Mouse (Mus musculus) gastrocnemius, postnatal 4 days (tissue): Measurements from ENCODE around the gene Ppef1. TPM values are rescaled to one million over a fixed set of nuclear protein-coding genes. Genes with fewer than 3 reads are reported as not detected.
"Not testable (repeated sequence)": the region's sequence is repeated elsewhere in the genome, so short reads cannot be mapped to it uniquely, and the experiment has no call there.

Source experiments
- DNase-seq, 2 experiments: peaks; one replicate each; pipeline ENCODE4 v3.0.0; 2021 to 2022; ENCODE audit warnings: low spot score in 2 of 2, mixed read lengths in 2 of 2
- long read RNA-seq, 2 experiments: library from polyadenylated mRNA; stranded (forward); transcript quantifications; one replicate each; pipeline ENCODE4 v2.0.0; 2021
- total RNA-seq, 2 experiments: library from RNA; stranded (reverse); gene quantifications; 2 replicates each; pipeline ENCODE4 v1.2.3; 2021

The Ppef1 gene
- total RNA-seq = not detected
- long read RNA-seq, experiment 1 = 0 reads
- long read RNA-seq, experiment 2, partial matches to known transcripts = 0 of 1 reads
- long read RNA-seq, experiment 2, other reads (novel, unspliced or antisense) = 1 of 1 reads

DNA sequence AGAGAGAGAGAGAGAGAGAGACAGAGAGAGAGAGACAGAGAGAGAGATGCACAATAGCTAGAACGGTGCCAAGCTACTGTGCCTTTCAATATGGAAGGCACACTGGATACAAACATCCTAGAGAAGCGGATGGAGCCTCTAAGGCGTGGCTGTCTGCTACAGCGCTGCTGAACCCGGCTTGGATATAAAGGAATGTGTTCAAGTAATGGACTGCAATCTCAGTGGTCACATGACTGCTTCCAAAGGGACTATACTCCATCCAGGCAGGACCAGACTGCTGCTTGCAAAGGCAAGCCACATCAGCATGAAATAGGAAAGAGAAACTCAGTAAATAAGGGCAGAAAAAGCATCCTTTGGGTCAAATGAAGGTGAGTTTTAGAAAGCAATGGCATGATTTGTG is at the start of gene Ppef1:
Gene Ppef1, minus strand, starts transcription at position 116 of the 400 bp plus-strand sequence.
- no peak for DNase-seq

DNA sequence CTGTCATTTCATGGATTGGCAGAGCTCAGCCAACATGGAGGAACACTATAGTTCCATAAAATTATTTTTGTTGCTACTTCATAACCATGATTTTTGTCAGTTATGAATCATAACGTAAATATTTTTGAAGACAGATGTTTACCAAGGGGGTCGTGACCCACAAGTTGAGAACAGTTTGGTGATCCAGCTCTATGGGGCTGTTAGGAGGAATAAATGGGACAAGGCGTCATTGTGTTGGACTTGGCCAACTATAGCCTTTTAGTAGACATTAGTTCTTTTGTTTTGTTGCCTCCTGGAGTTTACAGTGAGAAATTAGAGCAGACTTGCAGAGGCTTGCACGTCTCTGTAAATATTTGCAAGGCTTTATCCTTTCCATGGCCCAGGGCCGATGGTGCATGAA is 46.7 kb upstream of the Ppef1 start:
- DNase-seq = no peak

DNA sequence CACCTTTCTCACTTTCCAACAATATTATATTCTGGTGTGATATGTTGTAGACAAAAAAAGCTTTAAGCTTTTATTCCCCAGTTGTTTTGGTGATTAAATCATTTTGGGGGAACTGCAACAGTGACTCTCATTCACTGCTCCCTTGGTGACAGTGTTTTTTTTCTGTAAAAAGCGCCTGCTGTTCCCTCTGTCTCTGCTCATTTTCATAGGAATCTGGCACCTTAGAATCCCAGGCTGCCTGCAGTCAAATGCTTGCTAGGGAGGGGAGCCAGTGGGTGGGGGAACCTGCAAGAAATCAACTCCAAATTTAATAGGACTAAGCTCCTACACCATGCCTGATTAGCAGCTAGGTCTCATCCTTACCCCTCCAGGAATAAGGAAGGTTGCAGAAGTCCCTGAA is 37.5 kb upstream of the Ppef1 start:
- DNase-seq = no peak

DNA sequence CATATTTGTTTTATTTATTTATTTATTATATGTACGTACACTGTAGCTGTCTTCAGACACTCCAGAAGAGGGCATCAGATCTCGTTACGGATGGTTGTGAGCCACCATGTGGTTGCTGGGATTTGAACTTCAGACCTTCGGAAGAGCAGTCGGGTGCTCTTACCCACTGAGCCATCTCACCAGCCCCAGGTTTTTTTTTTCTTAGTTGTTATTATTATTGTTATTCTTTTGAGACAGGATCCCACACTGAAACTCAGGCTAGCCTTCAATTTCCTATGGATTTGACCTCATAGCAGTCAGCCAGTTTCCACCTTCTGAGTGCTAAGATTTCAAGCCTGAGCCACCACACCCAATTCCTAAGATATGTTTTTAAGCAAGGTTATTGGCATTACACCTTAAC is 34.1 kb upstream of the Ppef1 start:
- DNase-seq = not testable (repeated sequence)

DNA sequence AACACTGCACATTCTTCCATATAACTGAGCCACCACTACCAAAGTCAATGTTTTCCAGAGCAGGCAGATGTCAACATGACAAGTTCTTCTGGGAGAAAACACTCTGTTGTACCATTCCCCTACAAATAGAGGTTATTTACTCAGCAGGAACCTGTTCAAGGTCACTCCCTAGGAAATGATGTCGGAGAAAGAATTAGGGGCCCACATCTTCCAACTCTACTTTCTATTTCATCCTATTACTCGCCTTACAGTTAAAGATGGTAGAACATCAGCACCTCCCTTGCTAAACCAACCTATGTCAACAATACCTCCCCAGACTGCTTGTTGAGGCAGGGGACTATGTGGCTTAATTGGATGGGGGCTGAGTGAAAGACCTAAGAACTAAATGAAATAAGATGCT is 32.1 kb upstream of the Ppef1 start, which contains the start of gene Rs1:
Gene Rs1, plus strand, starts transcription at position 301 of the 400 bp plus-strand sequence.
- no peak for DNase-seq

DNA sequence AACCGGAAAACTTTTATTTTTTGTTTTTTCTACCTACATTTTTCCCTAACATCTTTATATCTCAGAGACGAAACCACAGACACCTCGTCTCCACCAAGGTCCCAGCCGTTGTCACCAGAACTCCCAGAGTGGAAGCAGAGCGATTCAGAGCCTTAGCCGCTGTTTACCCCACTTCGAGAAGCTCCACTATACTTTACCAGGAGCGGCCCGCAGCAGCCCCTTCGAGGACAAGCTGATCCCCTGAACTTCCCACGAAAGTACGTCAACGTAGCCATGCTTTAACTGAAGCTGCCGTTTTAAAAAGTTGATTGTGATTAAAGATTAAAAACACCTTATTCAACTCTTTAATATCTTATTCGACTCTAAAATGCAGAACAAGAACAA is 30.7 kb upstream of the Ppef1 start:
- no peak for DNase-seq

DNA sequence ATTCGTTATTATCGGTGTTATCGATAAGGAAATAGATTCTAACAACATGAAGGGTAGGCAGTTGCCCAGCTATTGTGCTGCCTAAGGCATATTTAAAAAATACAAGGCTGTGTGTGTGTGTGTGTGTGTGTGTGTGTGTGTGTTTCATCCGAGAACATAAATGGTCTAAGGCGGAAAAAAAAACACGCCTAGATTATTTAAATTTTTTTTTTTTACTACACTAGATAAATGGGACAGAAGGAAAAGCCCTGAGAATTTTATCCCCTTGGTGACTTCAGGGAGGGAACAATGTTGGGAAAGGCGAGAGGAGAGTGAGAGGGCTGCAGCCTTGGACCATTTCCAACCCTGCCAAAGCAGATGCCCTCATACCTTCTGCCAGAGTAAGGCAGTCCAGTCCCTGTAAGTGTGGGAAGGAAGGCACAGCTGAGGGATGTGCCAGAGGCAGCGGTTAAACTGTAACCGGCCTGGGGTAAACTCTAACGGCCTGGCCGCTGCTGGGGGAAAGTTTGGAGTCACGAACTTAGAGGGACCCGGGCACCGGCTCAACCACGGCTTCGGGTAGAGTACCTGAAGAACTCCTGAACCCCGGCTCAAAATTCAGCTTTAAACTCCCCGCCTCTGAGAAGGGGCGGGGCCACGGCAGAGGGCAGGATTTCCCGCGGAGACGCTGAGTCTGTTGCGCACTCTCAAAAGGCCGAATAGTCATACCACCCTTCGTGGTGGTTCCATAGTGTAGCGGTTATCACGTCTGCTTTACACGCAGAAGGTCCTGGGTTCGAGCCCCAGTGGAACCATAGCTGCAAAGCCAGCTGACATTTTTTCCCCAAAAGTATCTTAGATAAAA is 30.0 kb upstream of the Ppef1 start:
- peak; percentile 84 to 87 for DNase-seq

DNA sequence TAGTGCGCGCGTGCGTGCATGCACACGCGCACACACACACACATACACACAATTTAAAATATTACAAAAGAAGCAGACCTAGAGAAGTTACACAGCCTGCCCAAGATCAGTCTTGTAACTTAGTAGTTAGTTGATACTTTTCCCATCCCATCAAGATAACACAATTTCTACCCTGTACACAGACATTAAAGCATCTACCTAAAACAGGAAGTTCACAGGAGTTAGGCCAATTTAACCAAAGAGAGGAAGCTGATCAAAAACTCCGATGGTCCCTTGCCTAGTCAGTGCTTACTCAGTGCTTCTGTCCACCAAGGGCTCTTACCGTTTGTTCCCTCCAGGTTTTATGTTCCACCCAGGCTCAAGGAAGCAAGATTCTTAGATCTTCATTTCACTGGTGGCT is 15.2 kb upstream of the Ppef1 start:
- DNase-seq = no peak

DNA sequence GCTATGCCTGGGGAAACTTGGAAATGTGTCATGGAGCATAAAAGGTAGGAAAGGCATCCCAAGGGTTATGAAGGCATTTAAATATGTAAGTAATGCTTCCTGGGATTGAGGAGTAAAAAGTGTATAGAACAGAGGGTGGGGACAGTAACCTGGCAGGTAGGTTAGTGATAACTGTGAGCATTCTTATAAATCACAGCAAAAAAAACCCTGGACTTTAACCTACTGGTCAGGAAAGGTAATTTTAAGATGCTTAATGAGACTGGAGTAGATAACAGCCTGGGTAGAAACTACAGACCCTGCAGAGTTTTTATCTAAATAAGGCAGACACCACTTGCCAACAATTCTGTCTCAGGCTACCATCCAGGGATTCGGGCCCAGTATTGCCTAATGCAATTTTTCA is 13.1 kb upstream of the Ppef1 start:
- no peak for DNase-seq

DNA sequence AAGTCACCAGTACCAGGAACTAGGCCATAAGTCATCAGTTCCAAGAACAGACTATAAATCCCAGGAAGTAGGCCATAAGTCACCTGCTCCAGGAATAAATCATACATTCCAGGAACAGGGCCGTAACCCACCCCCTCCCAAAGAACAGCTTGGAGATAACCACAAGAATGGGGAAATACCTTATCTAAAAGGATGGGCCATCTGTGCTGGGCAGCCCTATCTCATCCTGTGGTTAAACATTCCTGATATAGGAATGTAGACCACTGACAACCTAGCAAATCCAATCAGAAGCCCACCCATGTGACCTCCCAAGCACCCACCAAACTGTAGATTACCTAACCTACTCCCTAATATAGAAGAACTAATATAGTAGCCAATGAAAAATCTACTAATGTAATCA is 9.8 kb upstream of the Ppef1 start:
- no peak for DNase-seq

DNA sequence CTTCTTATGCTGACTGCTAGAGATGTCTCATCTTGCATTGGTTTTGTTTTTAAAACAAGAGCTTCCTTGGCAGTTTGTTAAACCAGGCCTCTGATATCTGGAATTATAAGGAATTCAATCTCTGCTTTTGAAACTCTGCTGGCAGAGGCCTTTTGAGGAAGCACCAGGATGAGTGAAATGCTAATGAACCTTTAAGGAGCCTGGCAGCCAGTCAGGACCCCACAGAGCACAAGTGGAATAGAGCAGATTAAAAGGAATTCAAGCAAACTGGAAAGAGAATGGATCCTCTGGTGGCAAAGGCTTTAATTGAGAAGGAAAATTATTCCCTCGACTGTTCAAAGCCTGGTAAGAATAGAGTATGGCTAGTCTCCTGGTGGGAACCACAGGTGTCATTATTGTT is 36.4 kb downstream of the Ppef1 start:
- no peak for DNase-seq

DNA sequence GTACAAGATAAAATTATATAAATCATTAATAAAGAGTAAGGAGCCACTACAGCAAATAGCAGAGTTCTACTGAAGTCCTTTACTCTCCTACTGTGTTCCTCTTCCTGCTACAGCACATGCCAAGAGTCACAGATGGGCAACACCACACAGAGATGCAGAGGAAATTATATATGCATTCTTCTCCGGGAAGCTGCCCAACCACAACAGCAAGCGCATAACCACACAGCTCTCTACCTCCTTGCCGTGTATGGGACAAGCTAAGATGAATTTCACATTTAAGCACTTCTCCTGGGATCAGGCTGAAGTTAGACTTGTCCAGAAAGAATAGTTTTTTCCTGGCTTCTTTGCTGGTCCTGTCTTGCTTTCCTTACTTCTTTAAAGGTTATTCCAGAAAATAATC is 44.0 kb downstream of the Ppef1 start:
- no peak for DNase-seq

DNA sequence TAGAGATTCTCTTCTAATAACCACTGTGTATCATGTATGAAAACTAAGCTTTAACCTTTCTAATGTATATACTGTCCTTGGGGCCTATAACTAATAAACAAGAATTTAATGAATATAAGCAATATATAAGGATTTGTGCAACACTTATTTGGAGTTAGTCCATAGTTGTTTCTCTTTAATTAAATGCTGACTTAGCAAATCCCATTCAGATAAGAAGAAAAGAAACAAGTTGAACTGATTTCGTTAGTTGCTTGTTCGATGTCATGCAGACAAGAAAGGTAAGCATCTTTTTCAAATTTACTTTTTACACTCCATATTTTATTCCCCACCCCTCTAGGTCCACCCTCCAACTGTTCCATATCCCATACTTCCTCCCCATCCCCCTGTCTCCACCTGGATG is 45.5 kb downstream of the Ppef1 start:
- no peak for DNase-seq

DNA sequence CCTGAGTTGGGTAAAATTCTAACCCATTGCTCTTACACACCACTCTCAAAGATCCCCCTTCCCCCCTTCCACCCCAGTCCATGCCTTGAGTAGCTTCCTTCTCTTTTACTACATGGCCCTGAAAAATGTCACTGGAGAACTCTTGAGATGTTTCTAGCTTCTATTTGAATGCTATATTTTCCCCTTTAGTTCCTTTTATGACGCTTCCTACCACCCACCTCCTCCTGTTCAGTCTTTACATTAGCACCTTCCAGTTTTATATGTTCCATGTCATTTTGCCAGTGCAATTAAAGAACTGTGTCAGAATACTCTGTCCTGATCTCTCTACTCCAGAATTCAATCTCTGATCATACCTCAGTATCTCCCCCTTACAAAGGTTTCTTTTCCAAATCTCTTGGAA is 65.6 kb downstream of the Ppef1 start:
- DNase-seq = no peak

DNA sequence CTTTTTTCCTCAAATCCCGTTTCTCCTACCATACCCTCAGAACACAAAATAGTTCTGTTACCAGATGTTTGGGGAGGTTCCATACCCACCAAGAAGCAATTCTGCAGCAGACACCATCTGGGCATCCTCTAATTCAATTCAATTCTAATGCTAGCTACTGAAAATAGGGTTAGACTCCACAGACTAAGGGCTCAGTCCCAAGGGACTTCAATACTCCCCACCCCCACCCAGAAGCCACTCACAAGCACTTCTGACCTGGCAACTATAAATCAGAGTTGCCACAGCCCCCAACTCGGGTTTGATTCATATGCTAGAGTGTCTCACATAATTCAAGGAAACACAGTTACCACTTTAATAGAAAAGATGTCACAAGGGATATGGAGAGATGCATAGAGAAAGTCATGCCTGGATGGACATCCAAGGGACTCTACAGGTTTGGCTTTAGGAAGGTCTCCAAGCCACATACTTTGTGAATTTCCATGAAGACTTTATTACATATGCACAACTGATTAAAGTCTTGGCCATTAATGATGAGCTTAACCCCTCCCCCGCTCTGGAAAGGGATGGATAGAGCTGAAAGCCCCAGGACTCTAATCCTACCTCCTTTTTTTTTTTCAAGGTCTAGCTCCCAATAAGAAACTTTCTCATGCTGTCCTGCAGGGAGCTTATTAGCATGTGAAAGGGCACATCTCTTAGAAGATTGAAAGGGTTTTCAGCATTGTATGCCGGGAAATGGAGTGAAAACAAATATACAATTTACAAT is 124.5 kb downstream of the Ppef1 start:
- DNase-seq = no peak

DNA sequence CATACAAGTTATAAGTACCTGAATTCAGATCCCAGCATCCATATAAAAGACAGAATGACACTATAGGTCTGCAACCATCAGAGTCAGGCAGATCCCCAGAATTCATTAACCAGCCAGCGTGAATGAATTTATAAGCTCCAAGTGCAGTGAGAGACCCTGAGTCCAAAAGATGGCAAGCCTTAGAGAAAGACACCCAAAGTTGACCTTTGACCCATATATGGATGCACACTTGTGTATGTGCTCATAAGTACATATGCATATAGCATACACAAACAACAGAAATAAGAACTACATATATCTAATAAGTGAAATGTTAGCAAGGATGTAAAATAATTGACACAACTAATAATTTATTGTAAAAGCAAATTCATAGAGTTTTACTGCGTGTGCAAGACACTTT is 125.1 kb downstream of the Ppef1 start:
- no peak for DNase-seq

DNA sequence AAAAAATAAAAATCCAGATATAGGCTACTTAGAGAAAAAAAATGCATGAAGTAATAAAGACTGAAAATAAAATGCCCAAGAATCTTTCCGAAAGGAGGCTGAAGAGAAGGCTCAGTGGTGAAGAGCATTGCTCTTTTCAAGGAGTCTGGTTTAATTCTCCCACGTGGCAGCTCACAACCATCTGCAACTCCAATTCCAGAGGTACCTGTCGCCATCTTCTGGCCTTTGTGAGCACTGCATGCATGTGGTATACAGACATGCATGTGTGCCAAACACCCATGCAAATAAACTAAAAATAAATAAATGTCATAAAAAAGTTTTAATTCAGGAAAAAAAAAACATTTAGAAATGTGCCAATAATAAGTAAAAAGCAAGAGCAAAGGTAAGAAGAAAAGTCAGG is 125.7 kb downstream of the Ppef1 start:
- peak in 1 of 2 experiments; percentile 19 for DNase-seq

DNA sequence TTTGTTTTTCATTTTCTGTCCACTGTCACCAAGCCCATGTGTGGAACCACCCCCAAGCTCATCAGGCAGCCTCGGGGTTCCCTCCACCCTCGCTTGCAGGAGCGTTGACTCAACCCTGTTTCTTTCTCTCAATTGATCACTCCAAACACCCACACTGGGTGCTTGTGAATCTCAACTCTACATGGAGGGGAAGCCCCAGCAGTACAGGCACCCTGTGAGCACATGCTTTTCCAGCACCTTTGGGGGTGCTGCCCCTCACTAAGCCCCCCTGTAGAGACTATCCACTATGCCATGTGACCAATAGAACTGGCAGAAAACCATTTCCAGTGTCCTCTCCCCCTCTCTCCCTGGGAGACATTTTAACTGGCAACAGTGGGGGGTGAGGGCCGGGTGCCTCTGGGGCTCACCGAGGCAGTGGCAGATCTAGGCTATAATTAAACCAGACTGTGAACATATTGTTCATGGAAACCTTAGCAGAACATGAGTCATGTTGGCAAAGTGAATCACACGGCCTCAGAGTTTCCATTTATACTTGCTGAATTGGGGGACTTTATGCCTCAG is 131.5 kb downstream of the Ppef1 start:
- DNase-seq = no peak

DNA sequence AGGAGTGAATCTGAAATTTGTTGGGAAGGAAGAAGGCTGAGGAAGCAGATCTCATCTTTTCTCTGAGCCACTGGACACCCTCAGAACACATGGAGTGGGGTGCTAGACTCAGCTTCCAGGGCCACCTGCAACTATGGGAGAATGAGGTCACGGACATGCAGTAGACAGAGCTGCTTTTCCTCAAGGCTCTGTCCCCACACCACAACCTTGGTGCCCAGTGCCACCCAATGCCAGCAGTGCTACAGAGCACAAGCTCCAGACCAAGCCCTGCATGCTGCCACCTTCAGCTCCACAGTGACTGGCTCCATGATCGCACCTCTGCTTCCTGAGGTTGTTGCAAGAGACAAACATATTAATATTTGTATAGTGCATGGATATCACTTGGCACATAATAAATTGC is 132.2 kb downstream of the Ppef1 start:
- DNase-seq = no peak

DNA sequence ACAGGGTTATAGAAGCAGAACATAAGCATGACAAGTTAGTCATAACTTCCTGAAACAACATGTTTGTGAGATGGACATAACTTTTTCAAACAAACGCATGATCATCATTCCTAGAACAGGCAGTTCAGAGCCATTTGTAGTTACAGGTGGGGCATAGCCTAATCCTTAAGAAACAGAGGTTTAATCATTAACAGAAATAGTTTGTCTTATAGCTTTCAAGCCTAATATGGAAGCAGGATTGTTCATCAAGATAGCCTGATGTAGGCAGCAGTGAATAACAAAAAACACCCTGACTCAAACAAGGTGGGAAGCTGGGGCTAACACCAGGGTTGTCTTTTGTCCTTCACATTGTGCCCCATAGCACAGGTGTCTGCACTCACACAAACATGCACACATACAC is 132.8 kb downstream of the Ppef1 start:
- no peak for DNase-seq

DNA sequence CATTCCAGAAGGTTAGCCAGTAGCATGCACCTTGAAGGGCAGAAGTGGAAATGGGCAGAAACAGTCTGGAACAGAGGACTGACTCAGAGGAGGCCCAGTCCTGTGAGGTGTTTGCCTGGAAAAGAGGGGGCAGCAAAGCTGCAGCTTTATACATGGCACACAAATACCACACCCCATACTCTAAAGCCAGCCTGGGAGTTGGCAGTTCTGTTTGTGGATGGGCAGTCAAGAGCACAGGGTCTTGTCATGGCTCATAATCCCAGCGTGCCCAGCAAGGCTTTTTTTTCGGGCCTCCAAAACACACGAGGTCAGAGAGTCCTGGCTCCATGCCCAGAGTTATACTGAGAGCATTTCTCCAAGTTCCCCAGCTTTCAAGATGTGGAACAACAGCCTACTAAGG is 134.5 kb downstream of the Ppef1 start:
- DNase-seq = peak in 1 of 2 experiments; percentile 11
